Mouse (Mus musculus): ENCODE measurements around the gene Rbfox1. TPM values are rescaled to one million over a fixed set of nuclear protein-coding genes. Genes with fewer than 3 reads are reported as not detected.
A peak's percentile ranks its signal among the peaks of the same experiment; 100 is the strongest.

Gene Rbfox1
- total RNA-seq, 2 experiments from 2014 or later, result 413 to 426 TPM

- no peak for DNase-seq (ENCODE audit: low spot score in 2 of 2)
Measured at GRCm38 (mm10) chr16:6212916-6213315, 327.8 kb downstream of the Rbfox1 start.

GRCm38 (mm10) chr16:6227449-6227848 is 342.3 kb downstream of the Rbfox1 start:
- no peak for TF ChIP-seq CTCF (conservative IDR thresholded peaks at IDR 0.05)
- Histone ChIP-seq H3K4me3 (no peak overlapping the region), H3K27ac (no peak overlapping the region)
- no peak for DNase-seq (ENCODE audit: low spot score in 2 of 2)

More at GRCm38 (mm10) chr16:6212916-6213315, 327.8 kb downstream of the Rbfox1 start:
- H3K4me3 ChIP-seq, result no peak overlapping the region
- peak overlapping the region; percentile 12; the same call in 1 of the 2 replicates for H3K27ac ChIP-seq
- peak; percentile 51 for TF ChIP-seq CTCF (conservative IDR thresholded peaks at IDR 0.05)

GRCm38 (mm10) chr16:6232966-6233365 is 347.8 kb downstream of the Rbfox1 start:
- Histone ChIP-seq H3K27ac (no peak overlapping the region), H3K4me3 (no peak overlapping the region)
- no peak for DNase-seq (ENCODE audit: low spot score in 2 of 2)
- TF ChIP-seq CTCF (conservative IDR thresholded peaks at IDR 0.05), result no peak

- H3K4me3 ChIP-seq, result no peak overlapping the region
- no peak for TF ChIP-seq CTCF (conservative IDR thresholded peaks at IDR 0.05)
- peak in 1 of 2 experiments; percentile 20 for DNase-seq (ENCODE audit: low spot score in 2 of 2)
- no peak overlapping the region for H3K27ac ChIP-seq
Measured at GRCm38 (mm10) chr16:6241393-6241792, 356.2 kb downstream of the Rbfox1 start.

GRCm38 (mm10) chr16:6242468-6242867 is 357.3 kb downstream of the Rbfox1 start:
- DNase-seq (ENCODE audit: low spot score in 2 of 2), result no peak
- H3K27ac ChIP-seq, result no peak overlapping the region
- H3K4me3 ChIP-seq, result no peak overlapping the region
- TF ChIP-seq CTCF (conservative IDR thresholded peaks at IDR 0.05), result no peak

GRCm38 (mm10) chr16:6247569-6247968 is 362.4 kb downstream of the Rbfox1 start:
- Histone ChIP-seq H3K27ac (no peak overlapping the region), H3K4me3 (no peak overlapping the region)
- no peak for DNase-seq (ENCODE audit: low spot score in 2 of 2)
- no peak for TF ChIP-seq CTCF (conservative IDR thresholded peaks at IDR 0.05)

GRCm38 (mm10) chr16:6264557-6264956 is 379.4 kb downstream of the Rbfox1 start:
- TF ChIP-seq CTCF (conservative IDR thresholded peaks at IDR 0.05), result no peak

GRCm38 (mm10) chr16:6265610-6266009 is 380.5 kb downstream of the Rbfox1 start:
- H3K4me3 ChIP-seq, result no peak overlapping the region
- TF ChIP-seq CTCF (conservative IDR thresholded peaks at IDR 0.05), result no peak
- H3K27ac ChIP-seq, result no peak overlapping the region
- DNase-seq (ENCODE audit: low spot score in 2 of 2), result no peak

More at GRCm38 (mm10) chr16:6264557-6264956, 379.4 kb downstream of the Rbfox1 start:
- no peak for DNase-seq (ENCODE audit: low spot score in 2 of 2)
- Histone ChIP-seq H3K4me3 (no peak overlapping the region), H3K27ac (no peak overlapping the region)

- no peak for TF ChIP-seq CTCF (conservative IDR thresholded peaks at IDR 0.05)
- Histone ChIP-seq H3K27ac (no peak overlapping the region), H3K4me3 (no peak overlapping the region)
Measured at GRCm38 (mm10) chr16:6271596-6272370, 386.6 kb downstream of the Rbfox1 start.

GRCm38 (mm10) chr16:6283496-6283895 is 398.3 kb downstream of the Rbfox1 start:
- TF ChIP-seq CTCF (conservative IDR thresholded peaks at IDR 0.05), result no peak
- no peak for DNase-seq (ENCODE audit: low spot score in 2 of 2)

More at GRCm38 (mm10) chr16:6271596-6272370, 386.6 kb downstream of the Rbfox1 start:
- no peak for DNase-seq (ENCODE audit: low spot score in 2 of 2)

GRCm38 (mm10) chr16:6284317-6284716 is 399.2 kb downstream of the Rbfox1 start:
- Histone ChIP-seq H3K27ac (no peak overlapping the region), H3K4me3 (no peak overlapping the region)
- TF ChIP-seq CTCF (conservative IDR thresholded peaks at IDR 0.05), result no peak
- DNase-seq (ENCODE audit: low spot score in 2 of 2), result no peak

More at GRCm38 (mm10) chr16:6283496-6283895, 398.3 kb downstream of the Rbfox1 start:
- no peak overlapping the region for H3K27ac ChIP-seq
- H3K4me3 ChIP-seq, result no peak overlapping the region

GRCm38 (mm10) chr16:6287699-6288098 is 402.5 kb downstream of the Rbfox1 start:
- TF ChIP-seq CTCF (conservative IDR thresholded peaks at IDR 0.05), result no peak
- H3K4me3 ChIP-seq, result no peak overlapping the region
- no peak for DNase-seq (ENCODE audit: low spot score in 2 of 2)
- H3K27ac ChIP-seq, result peak overlapping the region; percentile 53; the same call in 1 of the 2 replicates

GRCm38 (mm10) chr16:6300112-6300511 is 415.0 kb downstream of the Rbfox1 start:
- no peak for DNase-seq (ENCODE audit: low spot score in 2 of 2)
- Histone ChIP-seq H3K4me3 (no peak overlapping the region), H3K27ac (no peak overlapping the region)
- no peak for TF ChIP-seq CTCF (conservative IDR thresholded peaks at IDR 0.05)

GRCm38 (mm10) chr16:6303082-6303481 is 417.9 kb downstream of the Rbfox1 start:
- Histone ChIP-seq H3K27ac (no peak overlapping the region), H3K4me3 (no peak overlapping the region)
- TF ChIP-seq CTCF (conservative IDR thresholded peaks at IDR 0.05), result no peak
- no peak for DNase-seq (ENCODE audit: low spot score in 2 of 2)

Data from layer of hippocampus, adult 2 months (tissue).